Mouse (Mus musculus) splenic B cell, adult 2 months (primary cell): ENCODE measurements around the gene Gm5580.
"Not testable (repeated sequence)": the region's sequence is repeated elsewhere in the genome, so short reads cannot be mapped to it uniquely, and the experiment has no call there.

Source experiments
- DNase-seq: peaks from one replicate; pipeline ENCODE4 v3.0.0-alpha.2; 2011; ENCODE audit warnings: low read depth, low spot score
- H3K27me3 ChIP-seq: 2 replicates; pipeline ENCODE4 v1.6.1; 2012; ENCODE audit warnings: mild to moderate bottlenecking, low read length, moderate library complexity, mixed read lengths; ENCODE audit not compliant: control insufficient read depth, poor library complexity, insufficient read depth, severe bottlenecking
- H3K36me3 ChIP-seq: 2 replicates; pipeline ENCODE4 v1.6.1; 2012; ENCODE audit warnings: mild to moderate bottlenecking, low read length, moderate library complexity, mixed read lengths; ENCODE audit not compliant: control insufficient read depth, poor library complexity, insufficient read depth, severe bottlenecking

Gm5580 gene

DNA sequence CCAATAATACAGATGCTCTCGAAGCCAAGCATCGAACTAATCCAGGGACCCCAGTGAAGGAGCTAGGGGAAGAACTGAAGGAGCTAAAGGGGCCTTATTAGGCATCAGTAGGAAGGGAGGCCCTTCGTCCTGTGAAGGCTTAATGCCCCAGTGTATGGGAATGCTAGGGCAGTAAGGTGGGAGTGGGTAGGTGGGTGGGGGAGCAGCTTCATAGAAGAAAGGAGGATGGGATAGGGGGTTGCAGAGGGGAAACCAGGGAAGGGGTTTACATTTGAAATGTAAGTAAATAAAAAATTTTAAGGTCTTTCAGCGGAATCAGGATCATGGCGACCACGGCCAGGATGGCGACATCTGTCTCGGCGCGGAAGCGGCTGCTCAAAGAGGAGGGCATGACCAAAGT lies at the start of gene Gm5580:
Gene Gm5580, plus strand, starts transcription at position 301 of the 400 bp plus-strand sequence.
- not testable (repeated sequence) for H3K36me3 ChIP-seq, DNase-seq, H3K27me3 ChIP-seq

DNA sequence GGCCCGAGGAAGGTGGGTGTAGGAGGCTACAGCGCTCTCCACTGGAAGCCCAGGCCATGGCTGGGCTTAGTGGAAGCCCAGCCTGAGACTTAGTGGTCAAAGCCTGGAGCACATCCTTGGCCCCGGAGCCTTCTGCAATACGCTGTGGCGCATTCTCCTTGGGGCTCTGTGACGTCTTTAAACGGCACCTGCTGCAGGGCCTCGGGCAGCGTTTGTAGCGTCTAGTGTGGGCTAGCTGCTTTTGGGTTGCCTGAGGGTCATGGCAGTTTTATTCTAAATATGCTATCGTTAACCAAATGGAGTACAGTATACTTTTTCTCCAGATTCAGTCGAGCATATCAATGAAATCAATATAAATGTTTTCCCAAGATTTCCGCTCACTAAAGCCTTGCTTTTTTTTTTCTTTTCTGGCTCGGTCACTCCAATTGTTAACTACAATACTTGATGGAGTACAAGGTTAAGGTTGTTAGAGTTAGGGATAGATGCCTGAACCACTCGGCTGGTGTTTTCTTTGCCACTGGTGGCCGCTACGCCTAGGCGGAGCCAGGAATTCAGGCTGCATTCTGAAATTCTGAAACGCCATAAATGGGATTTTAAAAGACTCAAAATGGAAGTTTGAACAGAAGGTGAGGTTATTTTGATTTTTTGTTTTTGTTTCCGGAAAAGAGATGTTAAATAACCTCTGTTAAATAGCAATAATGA lies 44.5 kb upstream of the Gm5580 start, which contains the start of gene Olfr212:
Gene Olfr212, plus strand, starts transcription at position 215 of the 702 bp plus-strand sequence.
- not testable (repeated sequence) for H3K36me3 ChIP-seq, H3K27me3 ChIP-seq, DNase-seq

DNA sequence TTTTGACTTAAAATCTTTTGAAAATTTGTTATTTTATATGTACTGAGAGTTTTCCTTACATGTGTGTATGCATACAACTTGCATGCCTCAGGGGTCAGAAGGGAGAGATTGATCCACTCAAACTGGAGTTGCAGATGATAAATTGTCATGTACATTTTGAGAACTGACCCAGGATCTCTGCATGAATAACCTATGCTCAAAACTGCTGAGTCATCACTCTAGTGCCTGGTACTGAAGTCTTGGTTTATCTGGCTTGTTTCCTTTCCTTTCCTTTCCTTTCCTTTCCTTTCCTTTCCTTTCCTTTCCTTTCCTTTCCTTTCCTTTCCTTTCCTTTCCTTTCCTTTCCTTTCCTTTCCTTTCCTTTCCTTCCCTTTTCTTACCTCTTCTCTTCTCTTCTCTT lies 36.1 kb upstream of the Gm5580 start:
- no peaks in the 10 kb centered on the region for H3K36me3 ChIP-seq
- no peak for DNase-seq

DNA sequence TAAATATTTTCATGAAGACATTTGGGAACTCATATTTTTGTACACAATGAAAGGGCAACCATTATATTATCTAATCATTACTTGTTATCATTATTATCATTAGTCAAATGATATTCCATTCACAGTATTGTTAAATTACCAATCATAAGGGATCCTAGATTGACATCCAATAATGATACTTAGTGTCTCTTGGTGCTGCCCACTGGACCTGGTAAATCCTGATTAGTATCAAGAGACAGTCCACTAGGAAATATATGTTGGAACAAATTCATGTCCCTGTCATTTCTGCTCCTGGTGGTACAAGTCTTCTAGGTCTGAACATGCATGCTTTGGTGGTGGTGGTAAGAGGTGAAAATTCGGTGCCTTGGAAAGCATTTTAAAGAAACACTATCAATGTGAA lies 12.8 kb upstream of the Gm5580 start, which contains the start of gene Olfr213:
Gene Olfr213, plus strand, starts transcription at position 301 of the 400 bp plus-strand sequence.
- no peaks in the 10 kb centered on the region for H3K36me3 ChIP-seq
- no peaks in the 10 kb centered on the region for H3K27me3 ChIP-seq
- no peak for DNase-seq

More for the DNA sequence above, 36.1 kb upstream of the Gm5580 start:
- H3K27me3 ChIP-seq: no peaks in the 10 kb centered on the region

DNA sequence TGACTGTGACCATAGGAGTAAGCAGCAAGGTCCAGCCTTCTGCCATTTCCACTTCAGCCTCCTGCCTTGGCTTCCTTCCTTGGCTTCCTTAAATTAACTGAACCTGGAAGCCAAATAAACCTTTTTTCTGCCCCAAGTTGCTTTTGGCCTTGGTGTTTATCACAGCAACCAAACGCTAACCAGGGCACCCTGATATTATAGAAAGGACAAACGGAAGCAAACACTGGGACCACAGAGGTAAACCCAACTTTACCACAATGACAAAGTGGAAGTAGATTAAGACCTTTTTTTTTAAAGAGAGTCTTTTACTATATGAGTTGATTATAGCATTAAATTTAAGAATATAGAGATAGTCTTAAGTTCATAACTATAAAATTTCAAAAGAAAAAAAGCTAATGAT lies 8.4 kb upstream of the Gm5580 start:
- no peaks in the 10 kb centered on the region for H3K36me3 ChIP-seq
- no peaks in the 10 kb centered on the region for H3K27me3 ChIP-seq
- DNase-seq: no peak

DNA sequence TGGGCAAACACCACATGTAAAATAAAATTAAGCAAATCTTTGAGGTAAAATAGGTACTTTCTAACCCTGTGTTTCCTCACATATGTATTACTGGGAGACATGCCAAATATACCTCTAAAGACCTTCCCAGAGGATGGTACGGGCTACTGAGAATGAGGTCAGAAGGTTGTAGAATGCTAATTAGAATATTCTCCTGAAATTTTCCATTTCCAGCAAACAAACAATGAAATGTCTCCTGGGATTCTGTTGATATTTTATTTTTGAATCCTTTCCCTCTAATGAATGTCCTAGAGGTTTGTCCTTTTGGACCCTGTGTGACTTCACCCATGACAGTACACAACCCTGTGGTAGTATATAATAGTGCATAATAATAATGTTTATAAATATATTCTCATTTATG lies 3.0 kb downstream of the Gm5580 start, which contains the start of gene Olfr214:
Gene Olfr214, plus strand, starts transcription at position 301 of the 400 bp plus-strand sequence.
- DNase-seq: no peak
- H3K36me3 ChIP-seq: no peaks in the 10 kb centered on the region
- H3K27me3 ChIP-seq: no peaks in the 10 kb centered on the region

DNA sequence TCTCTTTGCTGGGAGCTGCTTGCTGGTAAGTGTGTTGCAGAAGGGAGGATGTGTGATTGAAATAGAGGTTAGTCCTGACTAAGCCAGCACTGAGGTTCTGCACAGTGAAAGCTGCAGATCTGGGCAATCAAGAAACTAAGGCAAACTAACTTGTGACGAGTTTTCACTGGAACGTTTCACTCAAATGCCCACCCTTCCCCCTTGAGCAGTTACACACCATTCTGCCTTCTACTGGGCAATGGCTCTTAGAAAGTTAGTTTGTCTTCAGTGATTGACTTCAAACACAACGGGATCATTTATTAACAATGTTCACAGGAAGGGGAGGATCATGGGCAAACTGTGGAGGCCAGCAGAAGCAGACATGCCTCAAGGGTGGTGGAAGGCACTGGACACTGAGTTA lies 4.0 kb downstream of the Gm5580 start:
- no peak for DNase-seq
- Histone ChIP-seq H3K36me3 (no peaks in the 10 kb centered on the region), H3K27me3 (no peaks in the 10 kb centered on the region)

DNA sequence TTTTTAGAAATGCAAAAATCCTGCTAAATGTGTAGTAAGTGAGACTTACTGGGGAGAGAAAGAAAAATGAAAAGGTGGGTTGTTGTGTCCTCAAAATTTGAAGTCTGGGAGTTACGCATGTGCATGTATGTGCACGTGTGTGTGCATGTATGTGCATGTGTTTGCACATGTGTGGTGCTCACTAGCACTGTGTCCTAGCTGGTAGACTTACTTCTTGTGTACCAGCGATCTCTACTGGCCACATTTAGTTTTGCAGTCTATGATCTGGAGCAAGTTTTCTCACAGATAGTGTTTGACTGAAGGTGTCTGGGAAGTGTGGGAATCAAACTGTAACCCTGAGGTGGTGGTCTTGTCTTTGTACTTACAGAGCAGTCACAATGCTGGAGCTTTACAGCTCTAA lies 18.9 kb downstream of the Gm5580 start:
- Histone ChIP-seq H3K27me3 (no peaks in the 10 kb centered on the region), H3K36me3 (no peaks in the 10 kb centered on the region)
- peak; percentile 33 for DNase-seq

DNA sequence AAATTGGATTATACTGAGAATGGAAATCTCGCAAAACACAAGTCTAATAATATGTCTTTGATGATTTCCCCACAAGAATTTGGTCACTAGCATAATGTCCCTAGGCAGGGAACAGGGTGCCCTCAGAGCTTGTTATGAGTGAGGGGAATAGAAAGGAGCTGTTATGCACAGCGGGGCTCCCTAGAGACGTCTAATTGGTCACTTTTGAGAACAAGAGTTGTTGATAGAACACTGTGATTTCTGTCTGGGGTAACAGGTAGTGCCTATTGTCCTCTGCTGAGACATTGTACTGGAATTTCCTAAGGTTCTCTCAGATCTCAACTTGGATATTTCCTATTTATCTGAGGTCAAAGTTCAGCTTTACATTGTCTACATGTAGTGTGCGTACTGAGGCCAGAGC lies 33.2 kb downstream of the Gm5580 start, which contains the start of gene Olfr215:
Gene Olfr215, minus strand, starts transcription at position 101 of the 400 bp plus-strand sequence.
- DNase-seq: no peak
- Histone ChIP-seq H3K36me3 (no peaks in the 10 kb centered on the region), H3K27me3 (no peaks in the 10 kb centered on the region)

DNA sequence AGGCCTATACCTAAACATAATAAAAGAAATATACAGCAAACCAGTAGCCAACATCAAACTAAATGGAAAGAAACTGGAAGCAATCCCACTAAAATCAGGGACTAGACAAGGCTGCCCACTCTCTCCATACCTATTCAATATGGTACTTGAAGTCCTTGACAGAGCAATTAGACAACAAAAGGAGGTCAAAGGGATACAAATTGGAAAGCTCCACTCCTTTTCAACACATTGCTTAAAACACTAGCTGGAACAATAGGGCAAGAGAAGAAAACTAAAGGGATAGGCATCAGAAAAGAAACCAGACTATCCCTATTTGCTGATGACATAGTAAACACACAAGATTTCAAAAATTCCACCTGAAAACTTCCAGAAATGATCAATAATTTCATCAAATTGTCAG lies 50.0 kb downstream of the Gm5580 start:
- not testable (repeated sequence) for H3K36me3 ChIP-seq, DNase-seq, H3K27me3 ChIP-seq
